Mouse (Mus musculus) erythroblast, embryonic 14.5 days (primary cell): ENCODE measurements around the gene Vamp1. TPM values are rescaled to one million over a fixed set of nuclear protein-coding genes. Genes with fewer than 3 reads are reported as not detected.

Experiments
- H3K27me3 ChIP-seq: 2 replicates; pipeline ENCODE4 v1.6.1; 2012; ENCODE audit warnings: inconsistent platforms; ENCODE audit not compliant: control insufficient read depth
- H3K36me3 ChIP-seq: 2 replicates; pipeline ENCODE4 v1.6.1; 2012; ENCODE audit warnings: mild to moderate bottlenecking, inconsistent platforms; ENCODE audit not compliant: control insufficient read depth
- H3K4me1 ChIP-seq: 2 replicates; pipeline ENCODE4 v1.6.1; 2012; ENCODE audit warnings: inconsistent platforms; ENCODE audit not compliant: control insufficient read depth
- H3K4me3 ChIP-seq: replicated peaks from 2 replicates; pipeline ENCODE3; 2012; ENCODE audit warnings: moderate library complexity, mild to moderate bottlenecking, inconsistent platforms
- H3K9me3 ChIP-seq: 2 replicates; pipeline ENCODE4 v1.6.1; 2012; ENCODE audit warnings: low read length, inconsistent platforms, mixed read lengths; ENCODE audit not compliant: control insufficient read depth
- GATA1 ChIP-seq: IDR thresholded peaks from 2 replicates; pipeline ENCODE4 v1.6.1; 2012; ENCODE audit warnings: low read length, inconsistent platforms, mixed read lengths
- TAL1 ChIP-seq: IDR thresholded peaks from 3 replicates; pipeline ENCODE4 v1.6.1; 2012; ENCODE audit warnings: low read length, inconsistent platforms, mixed read lengths
- polyA plus RNA-seq: library from polyadenylated mRNA; stranded (reverse); fragments of >175 nt; gene quantifications from 2 replicates; pipeline ENCODE4 v1.2.3, GENCODE M21; 2012

Vamp1 gene
- polyA plus RNA-seq, 1 experiment: 0.14 TPM

GRCm38 (mm10) chr6:125285890-125286289 lies 70.5 kb downstream of the Vamp1 start, which contains the start of gene Tuba3a:
TSS of gene Tuba3a (minus strand) at chr6:125286042.
- no peak for TF ChIP-seq GATA1
- TF ChIP-seq TAL1: no peak
- no peaks in the 10 kb centered on the region for H3K36me3 ChIP-seq
- 0 out of 2 replicates have a peak, but pooled peaks cover 1% of the 10 kb centered on the region for H3K9me3 ChIP-seq

DNA sequence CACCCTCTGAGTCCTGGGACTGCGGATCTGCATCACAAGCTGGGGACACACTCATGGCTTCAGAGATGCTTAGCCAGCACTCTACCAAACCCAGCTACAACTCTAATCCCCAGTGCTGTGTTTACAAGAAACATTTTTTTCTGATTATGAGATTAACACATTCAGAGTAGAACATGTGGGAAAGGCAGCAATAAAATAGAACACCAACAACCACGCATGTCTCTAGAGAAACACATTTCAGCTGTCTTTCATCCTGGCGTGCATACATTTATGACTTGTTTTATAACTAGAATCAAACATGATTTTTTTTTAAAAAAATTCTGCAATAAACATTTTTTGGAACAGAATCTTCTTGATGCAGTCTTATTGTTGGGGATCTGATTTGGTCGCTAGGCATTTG lies 71.6 kb downstream of the Vamp1 start:
- no peaks in the 10 kb centered on the region for H3K27me3 ChIP-seq
- H3K4me1 ChIP-seq: no peaks in the 10 kb centered on the region
- H3K4me3 ChIP-seq: no peak overlapping the region
- TF ChIP-seq GATA1: no peak
- TF ChIP-seq TAL1: no peak
- H3K36me3 ChIP-seq: no peaks in the 10 kb centered on the region
- no peaks in the 10 kb centered on the region for H3K9me3 ChIP-seq

More at GRCm38 (mm10) chr6:125285890-125286289, 70.5 kb downstream of the Vamp1 start, which contains the start of gene Tuba3a:
- Histone ChIP-seq H3K4me3 (no peak within 1 kb of the TSS), H3K27me3 (no peaks in the 10 kb centered on the region), H3K4me1 (no peaks in the 10 kb centered on the region)

DNA sequence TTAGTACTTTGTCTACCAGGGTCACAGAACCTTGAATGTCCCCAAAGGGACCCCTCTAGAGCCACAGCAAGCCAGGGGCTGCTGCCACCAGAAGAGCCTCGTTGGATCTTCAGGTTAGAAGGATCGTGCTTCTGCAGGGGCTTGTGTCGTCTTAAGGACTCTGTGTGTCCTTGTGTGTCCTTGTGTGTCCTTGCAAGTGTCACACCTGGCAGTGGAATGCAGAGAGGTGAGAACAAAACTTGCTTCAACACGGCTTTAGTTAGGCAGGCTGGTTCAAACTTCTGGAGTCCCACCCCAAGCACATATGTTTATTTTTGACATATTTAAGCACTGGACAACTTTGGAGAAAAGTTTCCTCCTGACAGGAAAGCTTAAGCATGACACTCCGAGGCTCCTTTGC lies 73.4 kb downstream of the Vamp1 start:
- H3K9me3 ChIP-seq: no peaks in the 10 kb centered on the region
- H3K4me3 ChIP-seq: no peak overlapping the region
- H3K4me1 ChIP-seq: no peaks in the 10 kb centered on the region
- H3K36me3 ChIP-seq: no peaks in the 10 kb centered on the region
- H3K27me3 ChIP-seq: no peaks in the 10 kb centered on the region
- no peak for TF ChIP-seq TAL1
- no peak for TF ChIP-seq GATA1

DNA sequence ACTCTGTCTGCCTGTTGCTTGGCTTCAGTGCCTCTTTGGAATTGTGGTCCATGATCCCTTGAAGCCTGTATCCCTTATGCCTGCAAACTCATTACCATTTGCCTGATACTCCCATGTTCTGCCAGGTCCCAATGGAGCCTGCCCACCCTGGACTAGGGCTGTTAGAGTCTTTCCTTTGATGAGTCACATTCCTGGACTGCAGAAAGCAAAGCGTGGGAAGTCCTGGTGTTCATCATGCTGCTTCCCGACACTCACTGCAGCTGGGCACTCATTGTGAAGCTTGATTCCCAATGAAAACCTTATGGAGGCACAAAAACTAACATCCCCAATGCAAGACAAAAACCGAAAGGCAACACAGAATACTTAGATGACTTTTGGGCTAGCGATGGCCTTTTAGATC lies 76.0 kb downstream of the Vamp1 start:
- TF ChIP-seq GATA1: no peak
- no peak for TF ChIP-seq TAL1
- H3K9me3 ChIP-seq: no peaks in the 10 kb centered on the region
- no peaks in the 10 kb centered on the region for H3K4me1 ChIP-seq
- H3K27me3 ChIP-seq: no peaks in the 10 kb centered on the region
- H3K4me3 ChIP-seq: no peak overlapping the region
- H3K36me3 ChIP-seq: no peaks in the 10 kb centered on the region

DNA sequence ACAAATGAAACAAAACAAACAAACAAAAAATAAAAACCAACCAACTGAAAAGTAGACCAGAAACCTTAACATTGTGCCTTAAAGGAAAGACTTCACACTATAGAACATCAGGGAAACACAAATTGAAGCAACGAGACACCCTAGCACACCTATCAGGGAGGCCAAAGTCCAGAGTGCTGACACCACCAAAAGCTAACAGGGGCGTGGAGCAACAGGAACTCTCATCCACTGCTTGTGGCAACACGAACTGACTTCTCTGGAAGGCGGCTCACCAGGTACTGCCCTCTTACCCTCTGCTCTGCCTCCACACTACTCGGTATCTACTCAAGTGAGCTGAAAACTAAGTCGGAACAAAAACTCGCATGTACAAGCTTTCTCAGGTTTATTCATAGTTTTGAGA lies 76.9 kb downstream of the Vamp1 start:
- H3K4me3 ChIP-seq: no peak overlapping the region
- no peaks in the 10 kb centered on the region for H3K36me3 ChIP-seq
- H3K27me3 ChIP-seq: no peaks in the 10 kb centered on the region
- no peaks in the 10 kb centered on the region for H3K4me1 ChIP-seq
- no peaks in the 10 kb centered on the region for H3K9me3 ChIP-seq
- TF ChIP-seq GATA1 (no peak), TAL1 (no peak)

GRCm38 (mm10) chr6:125294049-125294448 lies 78.7 kb downstream of the Vamp1 start:
- H3K9me3 ChIP-seq: no peaks in the 10 kb centered on the region
- H3K36me3 ChIP-seq: no peaks in the 10 kb centered on the region
- no peaks in the 10 kb centered on the region for H3K27me3 ChIP-seq
- no peak overlapping the region for H3K4me3 ChIP-seq
- no peaks in the 10 kb centered on the region for H3K4me1 ChIP-seq
- TF ChIP-seq TAL1 (no peak), GATA1 (no peak)

Other genes with a start within 250 kb of the Vamp1 start
- gene Pianp, start 218.9 kb upstream of the Vamp1 start, polyA plus RNA-seq: 0.03 TPM in 1 of 2 replicates, not detected in the other
- 3.9 and 4.2 TPM in 2 replicates for gene Zfp384, start 206.4 kb upstream of the Vamp1 start, polyA plus RNA-seq
- 1.1 and 1.8 TPM in 2 replicates for gene Ing4, start 175.8 kb upstream of the Vamp1 start, polyA plus RNA-seq
- gene Acrbp, start 165.9 kb upstream of the Vamp1 start, polyA plus RNA-seq: 0.97 and 1.6 TPM in 2 replicates
- gene Lpar5, start 147.6 kb upstream of the Vamp1 start, polyA plus RNA-seq: 0.06 TPM in 1 of 2 replicates, not detected in the other
- gene Chd4, start 119.6 kb upstream of the Vamp1 start, polyA plus RNA-seq: 6.8 TPM in 2 replicates
- gene Nop2, start 83.6 kb upstream of the Vamp1 start, polyA plus RNA-seq: 0.78 and 1.8 TPM in 2 replicates
- 1.3 and 1.5 TPM in 2 replicates for gene Iffo1, start 70.3 kb upstream of the Vamp1 start, polyA plus RNA-seq
- 525 and 659 TPM in 2 replicates for gene Gapdh, start 49.1 kb upstream of the Vamp1 start, polyA plus RNA-seq
- gene Ncapd2, start 23.9 kb upstream of the Vamp1 start, polyA plus RNA-seq: 78.5 and 98.6 TPM in 2 replicates
- gene Mrpl51, start 23.8 kb upstream of the Vamp1 start, polyA plus RNA-seq: 18.9 and 22.8 TPM in 2 replicates
- gene Tapbpl, start 16.3 kb downstream of the Vamp1 start, polyA plus RNA-seq: 0.06 and 0.11 TPM in 2 replicates
- 0.04 TPM in 1 of 2 replicates, not detected in the other for gene Cd27, start 21.5 kb downstream of the Vamp1 start, polyA plus RNA-seq
- not detected in 2 replicates for gene Tuba3a, start 70.5 kb downstream of the Vamp1 start, polyA plus RNA-seq
- gene Ltbr, start 98.3 kb downstream of the Vamp1 start, polyA plus RNA-seq: 0.20 and 0.26 TPM in 2 replicates
- 0.01 TPM in 1 of 2 replicates, not detected in the other for gene Scnn1a, start 105.1 kb downstream of the Vamp1 start, polyA plus RNA-seq
- gene Tnfrsf1a, start 133.8 kb downstream of the Vamp1 start, polyA plus RNA-seq: 0.70 and 0.78 TPM in 2 replicates
- not detected in 2 replicates for gene Plekhg6, start 165.2 kb downstream of the Vamp1 start, polyA plus RNA-seq